Mouse (Mus musculus) heart, postnatal 0 days (tissue): Measurements from ENCODE around the gene Il17rd. TPM values are rescaled to one million over a fixed set of nuclear protein-coding genes. Genes with fewer than 3 reads are reported as not detected.
A peak's percentile ranks its signal among the peaks of the same experiment; 100 is the strongest.

Experiments
- ATAC-seq: fragments of 200-750 bp; cut with Nextera tagmentation; 2 replicates; pipeline ENCODE4 v1.8.0; 2017; ENCODE audit warnings: low read depth, moderate number of reproducible peaks, moderate library complexity; ENCODE audit not compliant: insufficient read depth
- DNase-seq: peaks from one replicate; pipeline ENCODE4 v3.0.0-alpha.2; 2016; ENCODE audit warnings: low spot score
- H3K27ac ChIP-seq: fragments of 300-500 bp; sonication (generic); 2 replicates; pipeline ENCODE4 v1.5.1; 2014; ENCODE audit warnings: low read depth, mild to moderate bottlenecking
- H3K27me3 ChIP-seq: fragments of 300-500 bp; sonication (generic); 2 replicates; pipeline ENCODE4 v1.6.1; 2014; ENCODE audit warnings: low read length, mixed read lengths; ENCODE audit not compliant: control insufficient read depth, insufficient read depth
- H3K36me3 ChIP-seq: fragments of 300-500 bp; sonication (generic); replicated peaks from 2 replicates; pipeline ENCODE4 v1.6.1; 2014; ENCODE audit warnings: low read length, mixed read lengths; ENCODE audit not compliant: control insufficient read depth, insufficient read depth
- H3K4me1 ChIP-seq: fragments of 300-500 bp; sonication (generic); 2 replicates; pipeline ENCODE4 v1.6.1; 2014; ENCODE audit warnings: antibody characterized with exemption; ENCODE audit not compliant: control insufficient read depth, insufficient read depth
- H3K4me2 ChIP-seq: fragments of 300-500 bp; sonication (generic); 2 replicates; pipeline ENCODE4 v1.6.1; 2014; ENCODE audit warnings: low read depth, mild to moderate bottlenecking, low read length, moderate library complexity
- H3K4me3 ChIP-seq: fragments of 300-500 bp; sonication (generic); 2 replicates; pipeline ENCODE4 v1.5.1; 2014; ENCODE audit warnings: low read depth, low read length
- H3K9ac ChIP-seq: fragments of 300-500 bp; sonication (generic); replicated peaks from 2 replicates; pipeline ENCODE4 v1.6.1; 2014; ENCODE audit warnings: low read depth, low read length, mixed read lengths
- H3K9me3 ChIP-seq: fragments of 300-500 bp; sonication (generic); replicated peaks from 2 replicates; pipeline ENCODE4 v1.6.1; 2016; ENCODE audit warnings: low read length; ENCODE audit not compliant: control insufficient read depth
- CTCF ChIP-seq: IDR thresholded peaks from 2 replicates; pipeline ENCODE4 v1.5.1; 2016; ENCODE audit warnings: antibody characterized with exemption, control low read depth, low read depth
- EP300 ChIP-seq: IDR thresholded peaks from 2 replicates; pipeline ENCODE4 v1.6.1; 2016; ENCODE audit warnings: antibody characterized with exemption, low read depth
- WGBS: fragments of 180-500 bp; shearing (Covaris S2); extraction: QIAGEN DNeasy Blood & Tissue Kit; methylation state at CpG from one replicate; pipeline ENCODE4 v1.1.7; 2014; 5-methylcytosine and 5-hydroxymethylcytosine counted together
- polyA plus RNA-seq: library from polyadenylated mRNA; unstranded; fragments of >200 nt; fragmentation: Nextera tagmentation; extraction: Ambion mirVana; gene quantifications from 2 replicates; pipeline ENCODE4 v1.2.1, GENCODE M21; 2015
- total RNA-seq: library from RNA; depleted of rRNA; stranded (reverse); fragments of >200 nt; gene quantifications from 2 replicates; pipeline ENCODE4 v1.2.3, GENCODE M21; 2014; ENCODE audit warnings: low replicate concordance

The Il17rd gene
- total and polyA plus RNA-seq, 2 experiments from 2014 or later: 0.63 to 4.2 TPM

DNA sequence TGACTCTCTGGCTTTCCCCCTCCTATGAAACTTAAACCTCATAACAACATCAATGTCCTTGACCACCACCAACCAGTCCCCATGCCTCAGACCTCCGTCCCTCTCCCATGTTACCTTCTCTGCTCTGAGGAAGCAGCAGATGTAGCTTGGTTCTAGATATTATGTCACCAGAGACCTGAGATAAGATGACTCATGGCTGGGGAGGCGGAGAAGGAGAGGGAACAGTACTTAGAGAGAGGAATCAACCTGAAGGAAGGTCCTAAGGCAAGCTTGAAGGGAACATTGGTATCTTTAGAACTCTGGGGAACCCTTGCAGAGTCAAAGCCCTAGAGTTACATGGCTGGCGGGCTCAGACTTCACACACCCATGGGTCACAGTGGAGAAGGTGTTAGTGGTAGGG is 101.2 kb downstream of the Il17rd start:
- Histone ChIP-seq H3K9me3 (no peaks in the 10 kb centered on the region), H3K27me3 (no peaks in the 10 kb centered on the region), H3K4me2 (no peak overlapping the region), H3K4me1 (peaks cover 4% of the 10 kb centered on the region; the same call in 1 of the 2 replicates), H3K27ac (no peak overlapping the region), H3K36me3 (no peaks in the 10 kb centered on the region), H3K4me3 (no peak overlapping the region), H3K9ac (no peak overlapping the region)
- 84% methylated on average over 3 of the region's 3 CpGs for WGBS
- TF ChIP-seq EP300 (no peak), CTCF (no peak)
- ATAC-seq (no peak), DNase-seq (no peak)

DNA sequence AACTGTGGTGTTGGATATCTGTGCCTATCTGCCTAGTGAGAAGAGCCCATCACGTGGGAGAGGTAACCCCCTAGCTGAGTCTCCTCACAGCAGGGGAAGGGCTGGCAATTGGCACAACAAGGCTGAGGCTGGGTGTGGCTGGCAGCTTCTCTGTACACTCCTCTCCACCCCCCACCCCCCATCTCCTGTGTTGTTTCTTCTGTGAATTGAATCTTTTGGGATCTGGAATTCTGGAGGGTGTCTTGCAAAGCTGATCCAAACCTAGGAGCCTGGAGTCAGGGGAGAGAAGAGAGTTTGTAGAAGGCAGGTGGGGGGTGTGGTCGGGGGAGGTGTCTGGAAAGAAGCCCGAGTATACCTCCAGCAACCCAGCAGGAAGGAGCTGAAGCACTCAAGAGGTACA is 102.7 kb downstream of the Il17rd start:
- no peak for ATAC-seq
- WGBS: 30% methylated on average over 3 of the region's 3 CpGs

DNA sequence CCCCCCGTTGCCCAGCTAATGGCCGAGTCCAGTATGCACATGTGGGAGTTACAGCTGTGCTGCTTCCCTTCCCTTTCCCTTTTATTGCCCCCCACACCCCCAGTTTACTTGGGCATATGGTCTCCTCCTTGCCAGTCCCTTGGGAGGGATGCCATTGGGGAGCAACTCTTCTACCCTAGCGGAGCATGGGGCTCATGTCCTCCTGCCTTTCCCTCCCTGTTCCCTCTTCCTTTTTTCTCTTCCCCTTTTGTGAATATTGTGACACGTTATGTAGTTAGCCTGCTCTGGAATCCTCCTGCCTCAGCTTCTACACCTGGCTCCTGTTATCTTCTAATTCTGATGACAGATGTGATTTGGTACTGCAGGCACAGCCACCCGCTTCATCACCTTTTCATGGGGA is 103.9 kb downstream of the Il17rd start:
- ATAC-seq (no peak), DNase-seq (no peak)
- Histone ChIP-seq H3K9ac (no peak overlapping the region), H3K4me2 (no peak overlapping the region), H3K36me3 (no peaks in the 10 kb centered on the region), H3K9me3 (no peaks in the 10 kb centered on the region), H3K4me3 (no peak overlapping the region), H3K4me1 (peaks cover 21% of the 10 kb centered on the region), H3K27ac (no peak overlapping the region), H3K27me3 (no peaks in the 10 kb centered on the region)
- 81% methylated on average over 5 of the region's 5 CpGs for WGBS
- TF ChIP-seq EP300 (no peak), CTCF (no peak)

More for the DNA sequence above, 102.7 kb downstream of the Il17rd start:
- Histone ChIP-seq H3K4me1 (peaks cover 12% of the 10 kb centered on the region), H3K4me3 (no peak overlapping the region), H3K27ac (no peak overlapping the region), H3K27me3 (no peaks in the 10 kb centered on the region), H3K9ac (no peak overlapping the region), H3K36me3 (no peaks in the 10 kb centered on the region), H3K9me3 (no peaks in the 10 kb centered on the region), H3K4me2 (no peak overlapping the region)
- DNase-seq: no peak
- TF ChIP-seq CTCF (no peak), EP300 (no peak)

DNA sequence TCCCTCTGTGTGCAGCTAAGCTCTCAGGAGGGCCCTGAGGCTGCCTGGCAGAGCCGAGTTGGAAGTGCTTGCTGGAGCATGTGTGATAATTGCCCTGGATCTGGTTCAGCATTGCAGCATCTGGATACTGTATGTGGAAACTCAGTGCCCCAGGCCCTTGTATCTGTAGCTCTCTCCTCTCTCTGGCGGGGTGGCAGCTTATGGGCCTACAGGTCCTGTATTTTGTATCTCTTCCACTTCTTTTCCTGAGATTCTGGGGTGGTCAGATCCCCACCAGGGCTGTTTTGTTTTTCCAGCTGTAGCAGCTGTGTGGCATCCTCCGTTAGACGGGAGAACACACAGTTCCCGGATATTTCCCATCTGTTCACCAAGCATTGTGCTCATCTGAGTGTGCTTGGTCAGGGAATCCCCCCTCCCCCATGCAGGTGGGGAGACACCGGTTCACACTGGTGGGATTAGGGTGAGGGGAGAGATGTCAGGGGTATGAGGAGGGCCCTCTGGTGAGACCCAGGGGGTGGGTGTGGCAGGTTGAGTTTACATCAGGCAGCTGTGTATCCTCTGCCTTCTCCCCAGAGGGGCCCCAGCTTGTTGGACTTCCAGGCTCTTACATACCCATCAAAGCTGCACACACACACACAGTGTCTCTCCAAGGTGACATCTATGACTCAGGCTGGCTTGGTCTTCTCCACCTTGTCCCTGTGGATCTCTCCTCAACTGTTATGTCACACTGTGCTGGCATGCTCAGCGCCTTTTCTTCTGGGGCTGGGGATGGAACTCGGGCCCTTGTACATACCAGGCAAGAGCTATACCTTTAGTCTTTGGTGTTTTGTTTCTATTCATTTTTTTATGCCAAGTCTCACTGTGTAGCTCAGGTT is 106.7 kb downstream of the Il17rd start:
- no peaks in the 10 kb centered on the region for H3K36me3 ChIP-seq
- 44% methylated on average over 8 of the region's 8 CpGs for WGBS
- ATAC-seq: peak; percentile 24; the same call in 1 of the 2 replicates
- H3K4me3 ChIP-seq: no peak overlapping the region
- TF ChIP-seq EP300 (no peak), CTCF (no peak)
- no peaks in the 10 kb centered on the region for H3K9me3 ChIP-seq
- peak; percentile 26 for DNase-seq
- peak overlapping the region; percentile 65 for H3K27ac ChIP-seq
- H3K4me1 ChIP-seq: peaks cover 37% of the 10 kb centered on the region
- peak overlapping the region; percentile 6; the same call in 1 of the 2 replicates for H3K9ac ChIP-seq
- H3K27me3 ChIP-seq: no peaks in the 10 kb centered on the region
- H3K4me2 ChIP-seq: no peak overlapping the region

DNA sequence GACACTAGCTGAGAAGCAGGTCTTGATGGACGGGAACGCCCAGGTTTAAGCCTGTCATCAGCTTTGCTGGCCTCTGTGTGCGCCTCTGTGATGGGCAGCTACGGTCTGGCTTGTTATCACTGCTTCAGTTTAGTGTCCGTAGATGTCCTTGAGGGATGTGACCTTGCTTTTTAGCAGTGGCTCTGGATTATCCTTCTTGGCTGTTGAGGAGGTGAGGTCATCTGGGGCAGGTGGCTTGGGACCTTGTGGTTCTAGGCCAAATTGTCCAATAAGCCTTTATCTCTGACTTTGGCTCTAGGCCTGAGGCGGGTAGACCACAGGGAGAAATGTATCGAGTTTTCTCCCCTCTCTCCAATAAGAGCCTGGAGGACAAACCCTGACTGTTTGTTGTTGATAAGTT is 109.0 kb downstream of the Il17rd start:
- DNase-seq (no peak), ATAC-seq (no peak)
- H3K27ac ChIP-seq: 0 out of 2 replicates have a peak overlapping the region, but pooled peaks have one; percentile 2
- no peak for TF ChIP-seq EP300
- TF ChIP-seq CTCF: no peak
- peaks cover 50% of the 10 kb centered on the region for H3K4me1 ChIP-seq
- no peaks in the 10 kb centered on the region for H3K27me3 ChIP-seq
- no peak overlapping the region for H3K9ac ChIP-seq
- H3K9me3 ChIP-seq: no peaks in the 10 kb centered on the region
- no peak overlapping the region for H3K4me3 ChIP-seq
- no peaks in the 10 kb centered on the region for H3K36me3 ChIP-seq
- H3K4me2 ChIP-seq: no peak overlapping the region
- 34% methylated on average over 7 of the region's 7 CpGs for WGBS

DNA sequence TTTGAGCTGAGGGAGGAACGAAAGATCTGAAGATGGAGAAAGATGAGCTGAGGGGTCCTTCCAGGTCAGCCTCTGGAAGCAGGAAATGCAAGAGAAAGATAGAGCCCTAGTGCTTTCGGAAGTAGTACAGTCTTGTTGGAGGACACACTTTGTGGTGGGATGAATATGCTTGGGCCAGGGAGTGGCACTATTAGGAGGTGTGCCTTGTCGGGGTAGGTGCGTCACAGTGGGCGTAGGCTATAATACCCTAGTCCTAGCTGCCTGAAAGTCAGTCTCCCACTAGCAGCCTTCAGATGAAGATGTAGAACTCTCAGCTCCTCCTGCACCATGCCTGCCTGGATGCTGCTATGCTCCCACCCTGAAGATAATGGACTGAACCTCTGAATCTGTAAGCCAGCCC is 110.7 kb downstream of the Il17rd start:
- 89% methylated on average over 5 of the region's 5 CpGs for WGBS
- TF ChIP-seq CTCF (no peak), EP300 (no peak)
- H3K9me3 ChIP-seq: no peaks in the 10 kb centered on the region
- no peak overlapping the region for H3K4me3 ChIP-seq
- H3K4me2 ChIP-seq: no peak overlapping the region
- H3K36me3 ChIP-seq: no peaks in the 10 kb centered on the region
- no peak for DNase-seq
- peaks cover 50% of the 10 kb centered on the region for H3K4me1 ChIP-seq
- no peaks in the 10 kb centered on the region for H3K27me3 ChIP-seq
- H3K9ac ChIP-seq: no peak overlapping the region
- ATAC-seq: no peak
- no peak overlapping the region for H3K27ac ChIP-seq
